Mouse (Mus musculus): Measurements from ENCODE around the gene Cryba4. TPM values are rescaled to one million over a fixed set of nuclear protein-coding genes. Genes with fewer than 3 reads are reported as not detected.

Cryba4 gene
- polyA plus RNA-seq, 1 experiment, result 0.61 TPM

GRCm38 (mm10) chr5:112213331-112214240 lies 38.7 kb downstream of the Cryba4 start:
- H3K4me1 ChIP-seq (ENCODE audit: control insufficient read depth, insufficient read depth, low read length), result peaks cover 9% of the 10 kb centered on the region
- no peak overlapping the region for H3K27ac ChIP-seq (ENCODE audit: control insufficient read depth, insufficient read depth, low read depth, low read length)
- H3K36me3 ChIP-seq (ENCODE audit: control insufficient read depth, insufficient read depth, low read length), result no peaks in the 10 kb centered on the region
- no peaks in the 10 kb centered on the region for H3K27me3 ChIP-seq (ENCODE audit: control insufficient read depth, insufficient read depth, low read length)
- H3K4me3 ChIP-seq (ENCODE audit: control insufficient read depth, low read depth, low read length), result no peak overlapping the region
- TF ChIP-seq CTCF (IDR thresholded peaks at IDR 0.05; ENCODE audit: control insufficient read depth, insufficient read depth, insufficient replicate concordance, low read depth, low read length) (no peak), POLR2A (IDR thresholded peaks at IDR 0.05; ENCODE audit: control insufficient read depth, low read depth, low read length) (no peak)

DNA sequence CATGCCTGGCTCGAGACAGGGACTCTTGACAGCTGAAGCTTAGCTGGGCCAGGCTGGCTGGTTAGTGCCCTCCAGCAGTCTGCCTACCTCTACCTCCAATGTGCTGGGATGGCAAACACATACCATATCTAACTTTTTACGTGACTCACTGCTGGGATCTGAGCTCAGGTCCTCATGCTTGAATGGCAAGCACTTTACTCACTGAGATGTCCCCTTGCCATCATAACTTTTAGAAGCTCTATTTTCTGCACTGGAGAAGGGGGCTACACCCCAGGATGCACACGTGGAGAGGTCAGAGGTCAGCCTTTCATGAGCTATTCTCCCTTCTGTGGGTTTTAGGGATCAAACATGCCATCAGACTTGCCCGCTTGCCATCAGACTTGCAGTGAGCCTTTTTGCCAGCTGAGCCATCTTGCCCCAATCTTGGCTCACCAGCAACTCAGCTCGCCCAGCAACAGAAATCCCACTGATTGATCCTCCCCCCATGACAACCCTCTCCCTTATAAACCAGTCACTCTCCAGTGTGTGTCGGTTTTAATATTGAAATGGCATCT lies 39.5 kb downstream of the Cryba4 start:
- no peaks in the 10 kb centered on the region for H3K36me3 ChIP-seq (ENCODE audit: control insufficient read depth, insufficient read depth, low read length)
- H3K4me1 ChIP-seq (ENCODE audit: control insufficient read depth, insufficient read depth, low read length), result peaks cover 9% of the 10 kb centered on the region
- H3K27ac ChIP-seq (ENCODE audit: control insufficient read depth, insufficient read depth, low read depth, low read length), result no peak overlapping the region
- H3K4me3 ChIP-seq (ENCODE audit: control insufficient read depth, low read depth, low read length), result no peak overlapping the region
- H3K27me3 ChIP-seq (ENCODE audit: control insufficient read depth, insufficient read depth, low read length), result no peaks in the 10 kb centered on the region
- TF ChIP-seq CTCF (IDR thresholded peaks at IDR 0.05; ENCODE audit: control insufficient read depth, insufficient read depth, insufficient replicate concordance, low read depth, low read length), result no peak
- TF ChIP-seq POLR2A (IDR thresholded peaks at IDR 0.05; ENCODE audit: control insufficient read depth, low read depth, low read length), result no peak

- no peaks in the 10 kb centered on the region for H3K27me3 ChIP-seq (ENCODE audit: control insufficient read depth, insufficient read depth, low read length)
- no peak overlapping the region for H3K4me3 ChIP-seq (ENCODE audit: control insufficient read depth, low read depth, low read length)
- TF ChIP-seq POLR2A (IDR thresholded peaks at IDR 0.05; ENCODE audit: control insufficient read depth, low read depth, low read length) (no peak), CTCF (IDR thresholded peaks at IDR 0.05; ENCODE audit: control insufficient read depth, insufficient read depth, insufficient replicate concordance, low read depth, low read length) (no peak)
- no peak overlapping the region for H3K27ac ChIP-seq (ENCODE audit: control insufficient read depth, insufficient read depth, low read depth, low read length)
- H3K36me3 ChIP-seq (ENCODE audit: control insufficient read depth, insufficient read depth, low read length), result no peaks in the 10 kb centered on the region
- H3K4me1 ChIP-seq (ENCODE audit: control insufficient read depth, insufficient read depth, low read length), result peaks cover 9% of the 10 kb centered on the region
These were observed 40.4 kb downstream of the Cryba4 start for GRCm38 (mm10) chr5:112211911-112212310.

- no peak for TF ChIP-seq POLR2A (IDR thresholded peaks at IDR 0.05; ENCODE audit: control insufficient read depth, low read depth, low read length)
- TF ChIP-seq CTCF (IDR thresholded peaks at IDR 0.05; ENCODE audit: control insufficient read depth, insufficient read depth, insufficient replicate concordance, low read depth, low read length), result peak; percentile 99
- H3K27ac ChIP-seq (ENCODE audit: control insufficient read depth, insufficient read depth, low read depth, low read length), result no peak overlapping the region
- H3K27me3 ChIP-seq (ENCODE audit: control insufficient read depth, insufficient read depth, low read length), result no peaks in the 10 kb centered on the region
- H3K36me3 ChIP-seq (ENCODE audit: control insufficient read depth, insufficient read depth, low read length), result no peaks in the 10 kb centered on the region
- H3K4me3 ChIP-seq (ENCODE audit: control insufficient read depth, low read depth, low read length), result no peak overlapping the region
- peaks cover 9% of the 10 kb centered on the region for H3K4me1 ChIP-seq (ENCODE audit: control insufficient read depth, insufficient read depth, low read length)
These were observed 42.2 kb downstream of the Cryba4 start for GRCm38 (mm10) chr5:112210104-112210503.

DNA sequence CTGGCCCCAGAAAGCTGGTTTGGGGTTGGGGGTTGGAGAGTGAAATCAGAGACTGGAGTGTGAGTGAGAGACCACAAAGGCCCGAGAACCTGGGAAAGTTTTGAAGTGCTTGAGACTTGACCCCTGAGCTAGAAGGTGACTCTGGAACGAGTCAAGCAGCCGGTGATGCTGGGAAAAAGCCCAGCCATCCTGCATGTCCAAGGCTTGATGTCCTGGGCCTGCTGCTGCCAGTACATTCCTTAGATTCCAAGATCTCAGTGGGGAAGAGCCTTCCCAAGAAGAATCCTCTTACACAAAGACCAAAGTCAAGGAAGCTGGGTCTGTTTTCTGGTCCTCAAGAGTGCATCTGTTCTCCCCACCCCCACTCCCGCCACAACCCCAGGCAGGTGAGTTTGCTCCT lies 44.0 kb downstream of the Cryba4 start:
- H3K4me3 ChIP-seq (ENCODE audit: control insufficient read depth, low read depth, low read length), result peak overlapping the region; percentile 46
- no peaks in the 10 kb centered on the region for H3K27me3 ChIP-seq (ENCODE audit: control insufficient read depth, insufficient read depth, low read length)
- peaks cover 6% of the 10 kb centered on the region for H3K4me1 ChIP-seq (ENCODE audit: control insufficient read depth, insufficient read depth, low read length)
- no peak for TF ChIP-seq CTCF (IDR thresholded peaks at IDR 0.05; ENCODE audit: control insufficient read depth, insufficient read depth, insufficient replicate concordance, low read depth, low read length)
- H3K36me3 ChIP-seq (ENCODE audit: control insufficient read depth, insufficient read depth, low read length), result no peaks in the 10 kb centered on the region
- no peak overlapping the region for H3K27ac ChIP-seq (ENCODE audit: control insufficient read depth, insufficient read depth, low read depth, low read length)

DNA sequence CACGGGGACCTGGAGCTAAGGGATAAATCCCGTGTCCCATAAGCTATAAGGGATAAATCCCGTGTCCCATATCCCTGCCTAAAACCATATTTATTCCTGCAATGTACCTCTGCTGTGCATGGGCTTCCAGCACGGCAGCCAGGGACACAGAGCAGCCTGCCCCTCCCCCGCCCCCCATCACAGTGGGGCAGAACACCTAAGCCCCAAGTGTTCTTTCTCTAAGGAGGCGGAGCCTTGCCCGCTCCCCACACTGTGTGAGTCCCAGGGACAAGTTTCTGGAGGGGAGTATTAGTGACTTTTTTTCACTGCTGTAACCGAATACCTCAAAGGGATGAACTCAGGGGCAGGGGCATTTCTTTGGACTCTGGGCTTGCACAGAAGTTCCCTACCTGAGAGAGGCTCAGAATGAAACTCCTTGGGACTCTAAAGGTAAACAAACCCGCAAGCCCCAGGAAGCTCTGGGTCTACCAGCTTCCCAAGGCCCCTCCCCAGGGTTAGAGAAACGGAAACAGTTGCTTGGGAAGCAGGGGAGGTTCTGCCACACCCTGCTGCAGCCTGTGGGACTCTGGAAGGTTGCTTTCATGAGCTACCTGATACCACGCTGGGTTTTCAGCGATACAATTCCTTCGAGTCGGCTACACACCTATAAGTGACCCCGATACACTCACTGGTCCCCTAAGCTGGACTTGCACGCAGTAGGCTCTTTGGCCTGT lies 45.6 kb downstream of the Cryba4 start:
- Histone ChIP-seq H3K36me3 (ENCODE audit: control insufficient read depth, insufficient read depth, low read length) (no peaks in the 10 kb centered on the region), H3K4me3 (ENCODE audit: control insufficient read depth, low read depth, low read length) (peak overlapping the region; percentile 74), H3K4me1 (ENCODE audit: control insufficient read depth, insufficient read depth, low read length) (peaks cover 6% of the 10 kb centered on the region), H3K27me3 (ENCODE audit: control insufficient read depth, insufficient read depth, low read length) (no peaks in the 10 kb centered on the region), H3K27ac (ENCODE audit: control insufficient read depth, insufficient read depth, low read depth, low read length) (no peak overlapping the region)
- TF ChIP-seq CTCF (IDR thresholded peaks at IDR 0.05; ENCODE audit: control insufficient read depth, insufficient read depth, insufficient replicate concordance, low read depth, low read length) (no peak), POLR2A (IDR thresholded peaks at IDR 0.05; ENCODE audit: control insufficient read depth, low read depth, low read length) (peak; percentile 50; the same call in 1 of the 2 replicates)

- no peak overlapping the region for H3K27ac ChIP-seq (ENCODE audit: control insufficient read depth, insufficient read depth, low read depth, low read length)
- H3K36me3 ChIP-seq (ENCODE audit: control insufficient read depth, insufficient read depth, low read length), result no peaks in the 10 kb centered on the region
- no peak for TF ChIP-seq POLR2A (IDR thresholded peaks at IDR 0.05; ENCODE audit: control insufficient read depth, low read depth, low read length)
- TF ChIP-seq CTCF (IDR thresholded peaks at IDR 0.05; ENCODE audit: control insufficient read depth, insufficient read depth, insufficient replicate concordance, low read depth, low read length), result no peak
These were observed 52.7 kb downstream of the Cryba4 start for GRCm38 (mm10) chr5:112199656-112200055.

More at GRCm38 (mm10) chr5:112199656-112200055, 52.7 kb downstream of the Cryba4 start:
- Histone ChIP-seq H3K4me1 (ENCODE audit: control insufficient read depth, insufficient read depth, low read length) (no peaks in the 10 kb centered on the region; the same call in 1 of the 2 replicates), H3K4me3 (ENCODE audit: control insufficient read depth, low read depth, low read length) (no peak overlapping the region), H3K27me3 (ENCODE audit: control insufficient read depth, insufficient read depth, low read length) (no peaks in the 10 kb centered on the region)

Other genes with a start within 250 kb of the Cryba4 start
- 0.28 and 0.41 TPM in 2 replicates for gene Crybb1, start 3.3 kb upstream of the Cryba4 start, polyA plus RNA-seq (2012; rRNA removed)
- 6.6 and 8.3 TPM in 2 replicates for gene Tpst2, start 24.2 kb upstream of the Cryba4 start, polyA plus RNA-seq (2012; rRNA removed)
- gene Tfip11, start 73.8 kb upstream of the Cryba4 start, polyA plus RNA-seq (2012; rRNA removed), result 31.6 and 33.1 TPM in 2 replicates
- 107 and 118 TPM in 2 replicates for gene Srrd, start 90.5 kb upstream of the Cryba4 start, polyA plus RNA-seq (2012; rRNA removed)
- gene Hps4, start 90.6 kb upstream of the Cryba4 start, polyA plus RNA-seq (2012; rRNA removed), result 64.6 and 73.8 TPM in 2 replicates
- 3.2 and 3.3 TPM in 2 replicates for gene Gm6583, start 103.5 kb upstream of the Cryba4 start, polyA plus RNA-seq (2012; rRNA removed)
- gene Asphd2, start 142.3 kb upstream of the Cryba4 start, polyA plus RNA-seq (2012; rRNA removed), result 0.66 and 0.84 TPM in 2 replicates
- gene Gm6588, start 196.9 kb upstream of the Cryba4 start, polyA plus RNA-seq (2012; rRNA removed), result 22.5 and 24.5 TPM in 2 replicates